Mouse (Mus musculus) neural tube, embryonic 10.5 days (tissue): Measurements from ENCODE around the gene Gm8050.
"Not testable (repeated sequence)": the region's sequence is repeated elsewhere in the genome, so short reads cannot be mapped to it uniquely, and the experiment has no call there.

Experiments
- DNase-seq: peaks from one replicate; pipeline ENCODE4 v3.0.0-alpha.2; 2017; ENCODE audit warnings: low spot score; ENCODE audit errors: extremely low spot score

Gm8050 gene

DNA sequence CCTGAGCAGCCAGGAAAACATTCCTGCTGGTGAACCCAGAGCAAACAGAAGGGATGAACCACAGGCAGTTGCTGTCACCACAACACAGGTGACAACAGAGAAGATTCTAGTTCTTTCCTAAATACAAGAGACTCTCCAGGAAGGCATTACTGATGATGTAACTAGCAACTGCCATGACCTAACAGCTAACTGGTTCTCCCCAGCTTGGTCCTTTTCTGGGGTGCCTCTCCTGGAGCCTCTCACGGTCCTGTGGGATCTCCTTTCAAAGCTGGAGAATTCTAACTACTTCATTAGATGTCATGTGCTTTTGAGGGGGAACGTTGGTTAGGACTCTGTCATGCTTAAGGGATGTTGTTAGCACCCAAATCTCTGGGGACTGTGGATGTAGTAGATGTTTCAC, at the start of gene Gm8050:
Gene Gm8050, minus strand, starts transcription at position 101 of the 400 bp plus-strand sequence.
- not testable (repeated sequence) for DNase-seq

DNA sequence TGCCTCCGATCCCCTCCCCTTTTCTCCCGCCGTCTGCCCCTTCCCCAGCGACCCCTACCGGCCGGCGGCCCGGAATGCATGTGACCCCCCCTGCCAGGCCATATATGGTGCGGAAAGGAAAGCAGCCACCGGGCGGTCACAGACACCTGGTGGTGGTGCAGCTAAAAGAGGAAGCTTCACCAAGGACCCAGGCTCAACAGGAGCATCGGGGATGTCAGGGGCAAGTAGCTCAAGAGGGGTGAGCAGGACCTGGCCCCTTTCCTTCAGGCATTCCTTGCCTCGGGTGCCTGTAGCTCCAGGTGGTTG, 37.1 kb upstream of the Gm8050 start:
- DNase-seq: not testable (repeated sequence)

DNA sequence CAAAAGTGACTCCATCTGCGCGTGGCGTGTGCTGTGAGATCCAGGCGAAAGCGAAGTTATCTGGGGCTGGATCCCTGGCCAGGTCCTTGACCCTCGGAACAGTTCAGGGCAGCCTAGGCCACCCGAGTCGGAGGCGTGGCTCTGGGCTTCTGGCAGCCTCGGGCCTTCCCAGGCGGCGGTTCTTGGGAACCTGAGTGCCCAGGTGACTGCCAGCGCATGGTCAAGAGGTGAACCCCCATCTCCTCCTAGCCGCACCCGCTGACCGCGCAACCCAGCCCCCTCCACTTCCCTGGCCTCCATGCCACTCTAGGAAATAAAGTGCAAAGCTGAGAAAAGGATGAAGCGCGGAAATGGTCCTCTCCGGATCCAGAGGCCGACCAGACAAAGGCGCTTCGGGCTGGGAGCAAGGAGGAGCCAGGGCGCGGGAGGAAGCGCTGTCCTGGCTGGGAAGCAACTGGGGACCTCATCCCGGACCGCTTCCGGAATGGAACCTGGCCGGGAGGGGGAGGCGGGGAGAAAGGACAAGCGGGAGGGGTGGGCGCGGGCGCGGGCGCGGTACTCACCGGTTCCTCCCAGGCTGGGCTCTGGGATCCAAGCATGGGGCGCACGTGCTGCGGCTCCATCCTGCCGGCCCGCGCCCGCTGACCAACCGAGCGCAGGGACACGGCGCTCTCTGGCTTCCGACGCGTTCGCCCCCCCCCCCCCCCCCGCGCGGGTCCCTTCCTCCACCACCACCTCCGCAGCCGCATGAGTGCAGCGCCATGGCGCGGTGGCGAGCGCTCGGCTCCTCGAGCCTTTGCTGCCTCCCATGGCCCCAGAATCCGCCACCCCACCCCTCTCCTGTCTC, 36.6 kb upstream of the Gm8050 start:
- peak; percentile 14 for DNase-seq

DNA sequence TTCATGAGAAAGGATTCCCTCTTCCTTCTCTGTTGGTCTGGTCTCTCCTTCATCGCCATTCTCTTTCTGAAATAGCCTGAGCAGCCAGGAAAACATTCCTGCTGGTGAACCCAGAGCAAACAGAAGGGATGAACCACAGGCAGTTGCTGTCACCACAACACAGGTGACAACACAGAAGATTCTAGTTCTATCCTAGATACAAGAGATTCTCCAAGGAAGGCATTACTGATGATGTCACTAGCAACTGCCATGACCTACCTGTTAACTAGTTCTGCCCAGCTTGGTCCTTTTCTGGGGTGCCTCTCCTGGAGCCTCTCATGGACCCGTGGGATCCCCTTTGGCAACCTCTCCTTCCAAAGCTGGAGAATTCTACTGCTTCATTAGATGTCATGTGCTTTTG, 22.2 kb upstream of the Gm8050 start, which contains the start of gene Gm3636:
Gene Gm3636, minus strand, starts transcription at position 101 of the 400 bp plus-strand sequence.
- not testable (repeated sequence) for DNase-seq

DNA sequence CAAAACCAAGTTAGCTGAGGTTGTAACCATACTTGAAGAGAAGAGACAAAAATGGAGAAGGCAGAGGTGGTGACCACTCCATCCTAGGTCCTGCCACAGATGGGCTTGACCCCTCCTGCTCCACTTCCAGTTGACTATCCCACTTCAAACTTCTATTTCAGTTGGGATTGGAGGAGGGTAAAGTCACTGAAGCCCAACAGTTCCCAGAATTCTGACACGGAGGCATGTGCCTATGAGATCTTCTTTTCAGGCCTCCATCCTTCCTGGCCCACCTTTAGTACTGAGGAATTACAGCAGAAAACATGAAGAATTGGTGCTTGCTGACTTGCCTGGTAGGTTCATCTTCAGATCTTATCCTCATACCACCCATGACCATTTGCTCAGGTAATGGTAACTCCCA, 36.0 kb downstream of the Gm8050 start, which contains the start of gene Gm10251:
Gene Gm10251, minus strand, starts transcription at position 101 of the 400 bp plus-strand sequence.
- DNase-seq: not testable (repeated sequence)
